Mouse (Mus musculus) heart, postnatal 14 days (tissue): Measurements from ENCODE around the gene 0610040J01Rik. TPM values are rescaled to one million over a fixed set of nuclear protein-coding genes. Genes with fewer than 3 reads are reported as not detected.
A peak's percentile ranks its signal among the peaks of the same experiment; 100 is the strongest.
"Not testable (repeated sequence)": the region's sequence is repeated elsewhere in the genome, so short reads cannot be mapped to it uniquely, and the experiment has no call there.

Experiments used
- DNase-seq, 2 experiments: peaks; one replicate each; pipeline ENCODE4 v3.0.0; 2021 to 2022
- intact Hi-C: fragments of 180-260 bp; cut with DNase I; formaldehyde crosslinking; loops from one replicate; pipeline ENCODE4 v1.15.1; 2025
- total RNA-seq, 2 experiments: library from RNA; stranded (reverse); gene quantifications; 2 replicates each; pipeline ENCODE4 v1.2.3; 2021

The 0610040J01Rik gene
- total RNA-seq, 2 experiments from 2014 or later, result 1.4 to 1.5 TPM

DNA sequence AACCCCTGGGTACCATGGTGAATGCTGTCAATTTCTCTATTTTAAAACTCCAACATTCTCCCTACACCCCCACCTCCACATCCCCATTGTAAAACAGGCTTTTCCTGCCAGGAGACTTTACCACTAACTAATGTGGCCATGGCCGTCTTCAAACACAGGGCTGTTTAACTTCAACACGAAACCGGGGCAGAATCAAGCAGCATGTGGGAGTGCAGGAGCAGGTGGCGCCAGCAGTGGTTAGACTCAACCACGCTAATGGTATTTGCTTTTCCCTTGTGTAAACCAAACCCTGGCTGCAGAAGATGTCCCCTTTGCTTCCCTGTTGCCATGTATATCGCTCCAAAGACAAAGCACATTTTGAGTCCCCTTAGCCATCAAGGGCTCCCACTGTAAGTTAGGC is 79.7 kb downstream of the 0610040J01Rik start:
- intact Hi-C loops, result no loop called here
- DNase-seq, result no peak

DNA sequence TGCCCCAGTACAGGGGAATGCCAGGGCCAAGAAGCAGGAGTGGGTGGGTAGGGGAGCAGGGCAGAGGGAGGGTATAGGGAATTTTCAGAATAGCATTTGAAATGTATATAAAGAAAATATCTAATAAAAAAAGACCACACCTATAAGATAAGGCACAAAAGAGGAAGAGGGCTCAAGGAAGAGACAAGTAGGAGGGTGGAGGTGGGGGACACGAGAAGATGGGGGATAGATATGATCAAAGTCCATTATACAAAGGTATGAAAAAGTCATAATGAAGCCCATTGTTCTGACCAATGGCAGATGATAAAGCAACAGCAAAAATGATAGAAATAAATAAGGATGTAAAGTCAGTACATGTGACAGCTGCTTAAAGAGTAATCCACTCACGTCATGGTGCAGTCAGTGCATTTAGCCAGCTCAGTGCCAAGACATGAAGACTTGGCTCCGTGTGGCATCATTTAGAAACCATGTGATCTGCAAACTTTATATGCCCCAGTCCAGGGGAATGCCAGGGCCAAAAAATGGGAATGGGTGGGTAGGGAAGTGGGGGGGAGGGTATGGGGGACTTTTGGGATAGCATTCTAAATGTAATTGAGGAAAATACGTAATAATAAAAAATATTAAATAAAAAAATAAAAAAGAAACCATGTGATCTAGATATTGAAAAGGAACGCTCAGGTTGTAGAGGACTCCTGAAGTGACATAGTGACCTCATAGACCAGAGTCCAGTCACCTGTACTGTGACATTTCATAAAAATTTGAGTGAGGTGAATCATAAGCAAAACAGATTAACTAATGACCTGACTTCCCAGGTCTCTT is 85.0 kb downstream of the 0610040J01Rik start:
- intact Hi-C loops, DNase-seq: not testable (repeated sequence)

DNA sequence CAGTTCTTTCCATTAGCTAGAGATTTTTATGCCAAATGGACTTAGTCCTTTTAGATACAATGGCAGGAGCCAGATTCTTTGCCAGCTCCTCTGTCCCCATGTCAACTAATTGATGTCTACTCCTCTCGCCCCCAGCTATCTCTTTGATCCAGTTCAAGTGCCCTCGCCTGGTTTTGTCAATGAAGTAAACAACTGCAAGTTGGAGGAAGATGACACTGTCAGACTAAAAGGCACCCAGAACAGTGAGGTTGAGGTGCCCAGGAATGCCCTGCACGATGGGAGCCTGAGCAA is 85.6 kb downstream of the 0610040J01Rik start:
- no peak for DNase-seq
- intact Hi-C loops, result no loop called here

DNA sequence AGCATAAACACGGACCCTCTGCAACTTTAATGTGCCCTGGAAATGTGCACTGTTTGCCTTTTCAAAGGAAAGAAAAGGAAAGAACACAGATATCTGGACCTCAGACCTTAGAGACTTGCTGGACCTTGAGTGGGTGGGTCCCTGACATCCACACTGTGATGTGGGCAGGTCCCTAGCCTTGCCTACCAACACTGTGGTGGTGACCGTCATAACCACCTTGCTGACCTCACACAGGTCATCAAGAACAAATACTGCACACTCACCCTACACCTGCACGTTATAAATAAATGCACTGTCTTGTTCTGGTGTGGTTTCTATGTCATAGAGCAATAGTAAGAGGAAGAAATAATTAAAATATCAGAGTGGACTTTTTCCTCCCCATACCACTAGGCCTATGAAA is 91.2 kb downstream of the 0610040J01Rik start:
- no peak for DNase-seq
- intact Hi-C loops, result no loop called here

DNA sequence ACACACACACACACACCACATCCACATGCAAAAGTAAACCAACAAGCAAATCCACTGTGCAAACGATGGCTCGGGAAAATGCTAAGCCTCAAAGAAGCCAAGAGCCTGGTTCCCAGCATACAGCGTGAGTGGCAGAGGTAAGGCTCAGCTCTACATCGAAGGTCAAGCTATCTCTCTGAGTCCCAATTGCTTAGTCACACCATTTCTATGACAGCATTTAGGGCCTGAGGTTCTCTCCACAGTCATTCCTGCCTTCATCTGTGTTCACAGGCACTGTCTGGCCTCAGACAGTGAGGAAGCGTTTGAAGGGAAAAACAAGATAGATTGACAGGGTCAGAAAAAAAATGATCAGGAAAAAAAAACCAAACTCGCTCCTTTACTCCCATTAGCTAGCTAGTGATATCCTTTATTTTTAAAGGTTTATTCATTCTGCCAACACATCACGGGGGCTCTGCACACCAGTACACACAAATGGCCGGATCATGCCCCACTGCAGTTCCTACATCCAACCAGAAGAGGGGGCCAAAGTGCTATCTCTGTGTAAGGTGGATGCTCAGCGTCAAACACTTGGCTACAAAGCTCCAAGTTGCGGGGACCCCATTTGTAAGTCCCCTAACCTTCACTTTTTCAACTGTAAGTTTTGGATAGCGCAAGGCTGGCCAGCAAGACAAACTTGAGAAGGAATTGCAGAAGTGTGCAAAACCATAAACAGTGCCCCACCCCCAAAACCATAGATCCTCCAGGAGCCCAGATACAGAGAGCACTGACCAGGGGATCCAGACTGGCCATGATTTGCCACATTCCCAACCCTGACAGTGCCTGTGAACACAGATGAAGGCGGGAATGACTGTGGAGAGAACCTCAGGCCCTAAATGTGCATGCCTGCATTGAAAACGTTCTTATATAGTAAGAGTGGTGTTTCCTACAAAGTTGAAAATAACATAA is 94.3 kb downstream of the 0610040J01Rik start:
- peak; percentile 81 to 88 for DNase-seq
- intact Hi-C loops, result loop anchor here (1.0 to 5.0 kb wide), 4 partner anchors 61 to 361 kb away; partner anchors contain the start of genes Rell1 and Tbc1d1

DNA sequence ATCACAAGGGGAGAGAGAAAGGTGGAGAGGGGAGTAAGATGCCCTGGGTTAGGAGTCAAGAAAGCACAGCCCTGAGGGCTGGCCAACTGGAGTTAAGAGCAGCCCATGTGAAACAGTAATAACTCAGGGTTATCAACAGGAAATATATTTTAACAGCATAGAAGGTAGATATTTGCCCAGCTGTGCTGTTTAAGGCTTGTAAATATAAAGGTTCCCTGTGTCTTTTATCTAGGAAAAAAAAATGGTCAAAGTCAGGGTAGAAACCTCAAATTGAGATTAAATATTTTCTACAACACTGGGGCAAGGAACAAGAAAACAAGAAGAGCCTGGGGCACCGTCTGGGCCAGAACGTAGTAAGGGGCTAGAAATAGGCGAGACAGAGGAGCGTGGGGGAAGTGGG is 95.3 kb downstream of the 0610040J01Rik start:
- DNase-seq, result no peak
- intact Hi-C loops, result loop anchor here (5.0 kb wide), 3 partner anchors 60 to 360 kb away; partner anchors contain the start of genes Rell1 and Tbc1d1

DNA sequence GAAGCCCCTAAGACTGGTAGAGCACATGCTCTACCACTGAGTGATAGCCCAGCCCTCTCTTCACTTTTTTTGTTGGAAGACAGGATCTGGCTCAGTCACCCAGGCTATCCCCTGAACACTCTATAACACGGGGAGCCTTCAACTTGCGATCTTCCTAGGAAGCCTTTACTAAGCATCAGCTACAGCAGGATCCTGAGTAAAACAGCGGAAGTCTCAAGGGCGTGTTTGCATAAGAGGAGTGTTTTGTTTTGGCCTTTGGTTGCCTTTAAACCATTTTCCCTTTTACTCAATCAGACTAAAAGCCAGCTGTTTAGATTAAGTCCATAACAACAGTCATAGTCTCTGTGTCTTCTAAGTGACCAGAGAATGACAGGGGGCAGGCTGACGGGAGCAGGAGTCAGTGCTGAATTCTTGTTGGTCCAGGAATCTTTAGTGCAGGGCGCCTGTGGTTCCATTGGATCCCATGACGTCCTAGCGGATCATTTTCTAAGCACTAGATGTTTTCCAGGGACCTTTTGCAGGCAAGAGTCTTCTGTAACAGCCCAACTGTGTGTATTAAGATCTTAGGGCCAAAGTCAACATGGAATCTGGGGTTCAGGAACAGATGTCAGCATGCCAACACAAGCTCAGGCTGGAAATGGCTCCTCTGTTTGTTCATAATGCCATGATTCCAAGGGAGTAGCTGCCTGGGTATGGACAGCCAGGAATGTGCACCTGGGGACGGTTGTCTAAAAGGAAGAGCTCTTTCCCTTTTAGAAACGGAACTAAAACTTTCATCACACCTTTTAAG is 98.2 kb downstream of the 0610040J01Rik start:
- intact Hi-C loops, result no loop called here
- DNase-seq, result no peak

DNA sequence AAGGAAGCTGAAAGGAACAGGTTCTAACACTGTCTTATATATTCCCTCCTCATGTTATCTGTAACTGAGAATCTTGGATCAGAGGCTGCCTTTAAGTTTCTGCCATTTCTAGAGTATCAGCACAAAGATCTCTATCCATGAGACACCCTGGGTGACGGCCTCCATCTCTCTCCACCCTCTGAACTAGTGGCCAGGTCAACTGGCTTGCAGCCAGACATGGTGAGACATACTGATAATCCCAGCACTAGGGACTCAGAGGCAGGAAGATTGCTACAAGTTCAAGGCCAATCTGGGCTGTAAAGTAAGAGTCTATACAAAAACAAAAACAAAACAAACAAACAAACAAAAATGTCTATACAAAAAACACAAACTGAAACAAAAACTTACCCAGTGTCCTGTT is 102.7 kb downstream of the 0610040J01Rik start:
- intact Hi-C loops, result no loop called here
- DNase-seq, result no peak

DNA sequence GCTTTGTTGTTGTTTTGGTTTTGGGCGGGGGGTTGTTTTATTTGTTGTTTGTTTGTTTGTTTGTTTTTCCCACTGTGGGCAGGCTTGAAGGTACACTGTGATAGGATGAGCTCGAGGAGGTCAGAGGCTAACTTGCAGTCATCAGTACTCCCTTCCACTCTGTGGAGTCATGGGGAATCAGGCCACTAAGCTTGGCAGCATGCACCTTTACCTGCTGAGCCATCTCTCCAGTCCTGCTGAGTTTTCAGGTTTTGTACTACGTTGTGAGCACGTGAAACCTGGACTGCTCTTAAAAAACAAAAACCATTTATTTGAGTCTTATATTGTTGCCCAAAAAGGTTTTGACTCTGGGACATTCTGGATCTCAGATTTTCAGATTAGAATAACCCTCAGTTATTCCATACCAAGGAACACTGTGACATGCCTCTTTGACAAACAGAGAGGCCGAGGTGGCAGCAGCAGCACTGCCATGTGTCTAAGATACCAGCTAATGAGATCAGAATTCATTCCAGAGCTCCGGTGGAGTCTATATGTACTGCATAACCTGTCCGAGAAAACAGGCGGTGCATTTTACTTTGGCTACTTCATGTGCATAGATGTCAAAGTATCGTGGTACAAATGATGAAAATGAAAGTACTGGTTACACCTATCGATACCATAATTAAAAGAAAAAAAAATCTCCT is 104.4 kb downstream of the 0610040J01Rik start:
- DNase-seq, result no peak
- intact Hi-C loops, result no loop called here

DNA sequence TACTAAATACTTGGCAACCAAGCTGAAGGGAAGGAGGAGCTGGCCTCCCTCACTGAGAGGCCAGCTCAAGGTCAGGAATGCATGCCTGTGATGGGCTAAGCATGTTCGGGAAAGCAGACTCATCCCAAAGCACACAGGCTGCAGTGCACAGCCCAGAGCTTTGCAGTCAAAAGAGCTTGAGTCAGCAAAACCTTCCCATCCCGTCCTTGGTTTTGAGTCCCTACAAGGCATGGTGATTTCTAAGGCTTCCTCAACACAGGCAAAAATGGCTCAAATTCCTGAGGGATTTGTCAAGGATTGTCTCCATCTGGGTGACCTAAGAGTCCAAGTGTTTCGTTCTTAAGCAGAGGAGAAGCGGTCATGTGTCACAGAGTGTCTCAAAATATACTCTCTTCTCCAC is 106.0 kb downstream of the 0610040J01Rik start:
- intact Hi-C loops, result no loop called here
- DNase-seq, result peak in 1 of 2 experiments; percentile 11

DNA sequence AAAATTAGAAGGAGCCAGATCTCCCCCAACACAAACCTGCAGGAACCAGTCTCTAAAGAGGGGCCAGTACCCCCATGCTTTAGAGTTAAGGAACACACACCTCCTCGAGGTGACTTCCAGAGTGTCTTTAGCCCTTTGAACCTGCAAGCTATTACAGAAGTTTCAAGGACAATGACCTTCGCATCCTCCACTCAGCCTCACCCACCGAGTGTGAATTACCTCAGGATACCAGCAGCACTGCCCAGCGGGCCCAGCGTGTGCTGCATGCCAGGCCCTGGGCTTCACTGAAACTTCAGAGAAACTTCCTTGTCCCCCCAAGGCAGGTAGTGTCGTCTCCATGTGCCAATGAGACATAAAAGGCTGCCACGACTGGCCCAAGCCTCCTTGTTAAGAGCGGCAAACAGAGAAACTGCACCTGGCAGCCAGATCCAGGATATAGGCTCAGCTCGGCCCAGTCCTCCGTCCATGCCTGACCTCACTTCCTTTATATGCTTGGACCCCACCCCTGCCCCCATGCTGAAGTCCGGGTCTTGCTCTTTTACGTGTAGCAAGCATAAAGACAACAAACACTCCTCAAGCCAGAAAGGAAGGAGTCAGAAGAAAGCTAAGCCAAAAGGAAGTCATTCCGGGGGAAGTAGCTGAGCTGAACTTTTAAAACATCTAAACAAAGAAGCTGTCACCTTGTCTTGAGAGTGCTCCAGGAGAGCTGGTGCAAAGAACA is 111.3 kb downstream of the 0610040J01Rik start:
- intact Hi-C loops, result no loop called here
- peak; percentile 9 to 13 for DNase-seq

DNA sequence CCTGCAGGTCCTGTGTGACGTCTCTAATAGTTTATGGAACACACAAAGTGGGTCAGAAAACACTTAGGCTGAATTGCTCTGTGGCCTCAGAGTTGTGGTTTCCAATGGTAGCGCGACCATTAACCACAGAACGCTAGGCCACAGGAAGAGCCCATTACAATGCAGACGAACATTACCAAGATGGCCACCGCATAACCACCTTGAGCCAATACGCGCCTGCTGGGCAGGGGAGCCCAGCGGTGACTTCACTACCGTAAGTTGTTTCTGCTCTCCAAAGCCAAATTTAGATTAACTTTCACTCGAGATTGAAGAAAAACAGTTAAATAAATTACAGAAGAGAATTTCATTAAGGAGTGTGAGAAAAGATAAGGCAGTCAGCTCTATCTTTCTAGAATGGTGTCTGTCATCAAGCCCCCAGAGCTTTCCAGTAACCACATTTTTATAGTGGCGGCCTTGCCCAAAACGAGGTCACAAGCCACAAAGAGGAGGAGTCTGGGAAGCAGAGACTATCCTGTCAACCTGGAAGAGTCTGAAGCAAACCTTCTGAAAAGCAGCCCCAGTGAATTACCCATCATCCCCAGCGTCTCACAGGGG is 113.0 kb downstream of the 0610040J01Rik start:
- no peak for DNase-seq
- intact Hi-C loops, result no loop called here

DNA sequence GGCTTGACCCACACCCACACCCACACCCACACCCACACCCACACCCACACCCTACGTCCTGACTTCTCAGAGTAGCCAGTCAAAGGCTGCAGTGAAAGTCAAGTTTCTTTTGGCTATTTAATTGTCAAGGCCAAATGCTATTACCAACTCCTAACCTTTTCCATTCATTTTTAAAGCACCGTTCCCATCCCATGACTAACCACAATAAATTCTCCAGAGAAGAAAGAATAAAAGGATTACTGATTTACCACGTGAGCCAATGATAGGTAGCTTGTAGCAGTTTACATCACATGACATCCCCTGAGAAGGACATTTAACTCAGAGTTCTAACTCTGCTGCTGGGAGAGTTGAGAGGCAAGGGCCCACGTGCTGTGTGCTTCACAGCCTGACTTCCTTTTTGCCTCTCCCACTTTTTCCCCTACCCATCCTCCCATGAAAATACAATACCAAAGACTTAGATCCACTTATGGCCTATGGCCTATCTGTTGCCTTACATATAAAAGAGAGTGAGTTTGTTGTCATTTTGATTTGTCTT is 118.7 kb downstream of the 0610040J01Rik start:
- no peak for DNase-seq
- intact Hi-C loops, result no loop called here

DNA sequence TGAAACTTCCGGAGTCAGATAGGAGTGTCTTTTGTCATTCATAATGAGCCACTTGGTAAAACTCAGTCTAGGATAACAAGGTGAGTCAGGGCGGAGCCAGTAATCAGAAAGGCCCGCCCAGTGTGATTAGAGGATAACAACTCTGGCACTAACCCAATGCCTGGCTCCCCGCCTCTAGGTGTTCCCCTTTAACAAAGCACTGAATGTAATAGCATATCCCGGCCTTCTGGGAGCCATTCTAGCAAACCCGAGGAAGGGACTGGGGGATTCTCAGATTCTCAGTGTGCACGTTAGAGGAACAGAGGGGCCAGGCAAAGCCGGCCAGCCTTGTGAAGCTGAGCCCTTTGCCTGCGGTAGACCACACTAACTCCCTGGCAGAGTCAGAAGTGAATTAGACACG is 120.7 kb downstream of the 0610040J01Rik start:
- intact Hi-C loops, result no loop called here
- no peak for DNase-seq

DNA sequence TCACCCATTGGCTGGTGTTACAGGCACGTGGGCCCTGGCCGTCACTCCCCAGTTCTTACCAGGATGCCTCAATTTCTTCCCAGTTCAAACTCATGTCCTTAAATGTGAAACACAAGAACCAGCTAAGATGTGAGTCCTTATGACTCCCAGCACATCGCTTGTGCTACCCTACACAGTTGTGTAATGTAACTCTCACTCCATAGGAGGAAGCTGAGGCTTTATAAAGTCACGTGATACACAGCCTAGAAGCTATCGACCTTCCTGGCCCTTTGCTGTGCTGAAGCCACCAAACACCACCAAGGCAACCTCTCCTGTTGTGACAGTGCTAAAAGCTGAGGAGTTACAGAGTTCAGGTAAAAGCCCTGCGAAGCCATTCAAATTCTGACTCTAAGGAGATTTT is 123.4 kb downstream of the 0610040J01Rik start:
- no peak for DNase-seq
- intact Hi-C loops, result no loop called here

DNA sequence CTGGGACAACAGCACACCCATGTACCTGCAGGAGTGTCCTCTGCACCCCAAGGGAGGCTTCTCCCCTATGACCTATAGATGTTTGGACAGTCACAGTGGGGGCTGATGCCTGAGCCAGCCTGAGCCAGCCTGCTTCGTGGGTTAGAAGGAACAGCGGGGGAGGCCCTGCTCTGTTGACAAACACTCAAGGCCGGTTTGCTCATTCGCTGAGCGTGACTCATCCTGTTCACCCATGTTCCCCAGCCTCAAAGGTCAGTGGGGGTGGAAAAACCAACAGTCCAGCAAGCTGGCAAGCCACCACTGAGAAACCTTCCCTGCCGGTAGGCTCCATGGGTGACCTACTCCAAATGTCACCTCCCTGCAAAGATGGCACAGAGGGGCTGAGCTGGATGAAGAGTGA is 124.6 kb downstream of the 0610040J01Rik start:
- intact Hi-C loops, result no loop called here
- no peak for DNase-seq

DNA sequence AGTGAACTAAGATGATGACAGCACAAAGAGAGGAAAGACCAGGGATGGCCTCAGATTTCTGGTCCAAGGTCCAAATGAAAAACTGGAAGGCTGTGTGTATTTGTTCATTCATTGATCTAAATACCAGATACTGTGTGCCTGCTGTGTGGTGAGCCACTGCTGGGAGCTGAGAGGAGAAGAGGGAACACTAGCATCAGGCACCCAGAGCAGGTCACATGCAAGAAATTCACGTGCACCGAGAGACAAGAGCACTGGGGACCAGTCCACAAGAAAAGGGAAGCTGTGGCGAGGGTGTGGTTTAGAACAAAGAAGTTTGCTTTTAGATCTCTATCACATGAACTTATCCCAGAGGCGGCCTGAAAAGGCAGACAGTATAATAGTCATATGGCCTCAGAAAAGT is 126.4 kb downstream of the 0610040J01Rik start:
- intact Hi-C loops, result no loop called here
- no peak for DNase-seq

DNA sequence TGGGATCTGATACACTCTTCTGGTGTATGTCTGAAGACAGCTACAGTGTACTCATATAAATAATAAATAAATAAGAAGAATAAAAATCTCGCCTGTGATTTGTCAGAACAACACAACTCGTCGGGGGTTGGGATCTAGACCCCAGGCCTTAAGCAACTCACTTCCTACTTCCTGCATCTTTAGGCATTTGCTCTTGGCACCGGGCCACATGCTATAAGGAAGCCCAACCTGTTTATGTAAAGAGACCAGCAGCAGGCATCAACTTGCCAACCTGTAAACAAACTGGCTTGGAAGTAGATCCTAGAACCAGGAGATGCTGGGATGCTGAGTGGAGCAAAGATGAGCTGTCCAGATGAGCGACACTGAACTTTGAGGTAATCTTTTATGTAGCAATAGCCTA is 129.7 kb downstream of the 0610040J01Rik start:
- DNase-seq, result no peak
- intact Hi-C loops, result no loop called here

DNA sequence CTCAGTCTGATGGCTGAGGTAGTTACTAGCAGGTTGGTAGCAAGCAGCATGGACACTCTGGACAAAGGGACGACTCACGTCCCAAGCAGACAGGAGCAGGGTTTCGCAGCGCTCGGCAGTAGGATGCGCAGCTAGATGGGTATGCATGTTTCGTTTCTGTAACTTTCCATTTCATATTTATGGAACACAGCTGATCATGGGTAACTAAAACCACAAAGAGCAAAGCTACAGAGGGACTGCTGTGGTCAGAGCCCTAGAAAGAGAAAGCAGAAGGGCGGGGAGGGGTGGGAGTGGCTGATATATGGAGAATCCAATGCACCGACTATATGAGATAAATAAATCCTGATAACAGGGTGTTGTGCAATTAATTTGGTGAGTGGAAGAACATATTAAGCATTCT is 131.1 kb downstream of the 0610040J01Rik start:
- no peak for DNase-seq
- intact Hi-C loops, result no loop called here
